Mouse (Mus musculus) spleen, embryonic (tissue): ENCODE results near the gene Cox6a2.

Experiments used
- CTCF ChIA-PET: fragments of 350-600 bp; sonication (Branson Sonifier 250); formaldehyde crosslinking; loops from one replicate; lab custom pipeline; 2022; lab: Charles Lee

Gene Cox6a2

DNA sequence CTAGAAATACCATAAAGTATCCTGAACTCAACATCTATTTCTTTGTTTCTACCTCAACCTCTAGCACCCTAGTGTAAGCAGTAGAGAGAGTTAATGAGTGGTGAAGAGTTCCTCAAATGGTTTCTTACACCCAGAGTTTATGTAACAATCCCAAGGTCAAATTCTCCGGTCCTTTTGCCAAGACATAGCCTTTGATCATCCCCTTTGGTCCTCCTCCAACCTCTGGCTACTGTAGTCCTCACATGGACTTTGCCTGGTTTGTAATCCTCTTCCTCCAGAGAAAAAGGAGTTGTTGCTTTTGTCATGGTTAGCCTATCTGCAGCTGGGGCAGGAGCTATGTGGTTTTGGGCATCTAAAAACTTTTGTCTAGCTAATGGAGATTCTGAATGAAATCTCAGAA is 29.3 kb upstream of the Cox6a2 start:
- CTCF ChIA-PET: interaction anchor here (0.5 kb wide), 1 partner anchor 330 kb away, joined by 4 read pairs; no protein-coding TSS in a partner anchor

DNA sequence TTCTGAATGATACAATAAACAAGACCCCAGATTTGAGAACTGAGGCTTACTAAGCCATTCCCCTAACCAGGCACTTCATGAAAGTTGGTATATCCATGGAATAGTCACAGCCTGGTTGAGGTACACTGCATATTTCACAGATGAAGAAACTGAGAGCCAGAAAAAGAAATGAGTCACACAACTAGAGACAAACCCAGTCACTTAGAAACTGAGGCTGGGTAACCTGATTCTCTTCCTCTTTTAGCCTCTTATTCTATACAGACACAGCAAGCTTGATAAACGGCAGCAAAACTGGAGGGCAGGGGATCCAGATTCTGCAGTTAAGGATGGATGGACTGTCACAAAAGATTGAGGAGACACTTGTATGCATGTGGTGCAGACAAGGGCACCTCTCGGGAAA is 28.6 kb upstream of the Cox6a2 start:
- CTCF ChIA-PET: no interaction called here

DNA sequence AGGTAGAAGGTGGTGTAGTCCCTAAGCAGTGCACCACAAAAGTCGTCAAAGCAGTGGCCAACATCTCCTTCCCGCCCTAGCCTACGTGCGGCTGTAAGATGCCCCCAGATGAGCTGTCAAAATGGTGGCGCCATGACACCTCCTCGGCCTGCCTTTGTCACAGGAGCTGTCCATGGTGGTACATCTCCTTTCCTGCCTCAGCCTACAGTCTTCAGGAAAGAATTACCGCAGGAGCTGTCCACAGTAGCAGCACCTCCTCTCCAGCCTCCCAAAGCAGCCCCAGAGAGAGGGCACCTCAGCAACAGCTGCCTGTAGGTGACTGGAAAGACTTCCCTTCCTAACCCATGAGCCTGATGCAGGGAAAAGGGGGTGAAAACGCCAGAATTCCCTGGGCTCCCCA is 25.6 kb upstream of the Cox6a2 start:
- CTCF ChIA-PET: no interaction called here

DNA sequence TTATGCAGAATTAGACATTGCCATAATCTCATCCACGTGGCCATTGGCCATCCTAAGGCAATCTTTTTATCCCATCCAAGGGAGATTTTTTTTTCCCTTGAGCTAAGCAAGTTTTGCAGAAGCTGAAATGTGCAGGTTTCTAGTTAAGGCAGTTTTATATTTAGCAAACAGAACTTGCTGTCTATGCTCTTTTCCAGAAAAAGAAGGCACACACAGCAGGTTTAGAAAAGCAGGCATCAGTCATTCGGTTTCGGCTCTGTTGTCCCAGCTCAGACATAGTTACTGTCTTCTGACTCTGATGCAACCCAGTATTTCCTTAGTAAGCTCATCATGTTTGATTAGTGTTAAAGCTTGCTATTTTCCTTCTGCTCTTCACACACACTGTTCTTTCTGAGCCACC is 14.7 kb upstream of the Cox6a2 start:
- CTCF ChIA-PET: interaction anchor here (0.6 kb wide), 1 partner anchor 1075 kb away, joined by 4 read pairs; no protein-coding TSS in a partner anchor

DNA sequence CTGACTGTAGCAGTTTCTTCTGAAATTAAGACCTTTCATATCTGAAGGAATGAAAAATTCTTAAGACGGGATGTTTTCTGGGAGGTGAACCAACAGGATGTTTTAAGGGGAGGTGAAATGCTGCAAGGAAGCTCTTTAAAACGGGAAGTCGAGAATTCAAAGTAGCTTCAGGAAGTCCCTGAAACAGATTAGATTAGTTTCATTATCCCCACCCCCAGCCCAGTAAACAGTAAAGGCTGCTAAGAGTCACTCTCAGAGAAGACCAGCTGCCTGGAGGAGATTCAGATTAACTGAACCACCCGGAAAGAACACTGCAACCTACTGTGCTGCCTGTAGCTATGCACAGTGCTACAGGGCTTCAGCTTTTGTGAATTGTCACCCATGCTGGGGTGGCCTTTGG is 13.8 kb upstream of the Cox6a2 start:
- CTCF ChIA-PET: no interaction called here

DNA sequence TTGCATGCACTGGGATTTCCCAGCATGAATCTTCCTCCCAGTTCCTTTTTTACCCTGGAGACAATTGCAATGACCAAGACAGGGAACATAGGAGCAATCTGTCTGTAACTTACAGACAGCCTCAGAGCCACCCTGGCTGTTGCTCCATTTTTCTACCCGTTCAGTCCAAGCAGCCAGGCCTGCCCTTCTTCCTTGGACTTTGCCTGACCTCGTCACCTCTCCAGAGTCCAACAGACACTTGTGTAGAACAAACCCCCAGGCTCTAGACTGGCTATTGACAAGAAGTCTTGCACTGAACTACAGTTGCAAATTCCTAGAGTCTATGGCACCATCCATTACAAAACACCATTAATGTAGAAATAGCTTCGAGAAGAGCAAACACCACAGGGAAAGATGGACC is 3.6 kb upstream of the Cox6a2 start:
- CTCF ChIA-PET: no interaction called here

DNA sequence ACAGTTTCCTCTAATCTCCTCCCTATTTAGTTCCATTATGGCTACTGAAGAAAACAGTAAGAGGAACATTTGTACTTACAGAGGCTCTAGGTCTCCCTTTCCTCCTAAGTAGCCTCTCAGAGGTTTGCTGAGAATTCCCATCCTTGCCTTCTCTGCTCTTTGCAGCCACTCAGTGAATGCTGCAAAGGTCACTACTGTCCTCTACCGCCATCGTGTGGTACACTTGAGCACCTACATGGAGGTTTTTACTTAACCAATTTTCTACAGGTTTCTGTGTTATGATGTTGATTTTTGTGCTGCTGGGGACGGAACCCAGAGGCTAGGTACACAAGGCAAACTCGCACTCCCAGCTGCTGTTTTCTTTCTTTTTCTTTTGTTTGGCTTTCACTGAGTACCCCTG is 2.0 kb upstream of the Cox6a2 start:
- CTCF ChIA-PET: interaction anchor here (0.7 kb wide), 1 partner anchor 73 kb away, joined by 4 read pairs; no protein-coding TSS in a partner anchor

DNA sequence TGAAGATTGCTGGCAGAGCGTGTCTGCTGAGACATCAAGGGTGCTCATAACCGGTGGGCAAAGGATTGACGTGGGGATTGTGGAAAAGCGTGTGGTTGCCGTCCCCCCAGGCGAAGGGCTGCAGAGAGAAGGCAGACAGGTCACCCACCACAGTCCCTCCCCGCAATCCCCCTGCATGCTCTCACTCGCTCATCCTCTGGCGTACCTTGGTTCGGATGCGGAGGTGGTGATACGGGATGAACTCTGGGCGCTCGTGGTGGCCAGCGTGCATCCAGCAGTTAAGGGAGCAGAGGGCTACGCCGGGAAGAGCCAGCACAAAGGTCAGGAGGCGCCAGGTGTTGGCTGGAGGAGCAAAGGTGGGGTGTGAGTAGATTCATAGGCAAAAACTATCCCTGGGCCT is 492 bp downstream of the Cox6a2 start:
- CTCF ChIA-PET: no interaction called here

DNA sequence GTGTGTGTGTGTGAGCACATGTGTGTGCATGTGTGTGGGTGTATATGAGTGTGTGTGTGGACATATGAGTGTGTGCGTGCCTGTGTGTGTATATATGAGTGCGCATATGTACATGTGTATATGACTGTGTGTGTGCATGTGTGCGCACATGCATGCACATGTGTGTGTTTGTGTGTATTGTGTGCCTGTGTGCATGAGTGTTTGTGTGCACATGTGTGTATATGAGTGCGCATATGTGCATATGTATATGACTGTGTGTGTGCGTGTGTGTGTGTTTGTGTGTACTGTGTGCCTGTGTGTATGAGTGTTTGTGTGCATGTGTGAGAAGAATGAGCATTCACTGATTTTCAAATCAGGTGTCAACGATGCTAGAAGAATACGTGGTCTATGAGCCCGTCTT is 2.0 kb downstream of the Cox6a2 start:
- CTCF ChIA-PET: interaction anchor here (0.5 kb wide), 1 partner anchor 132 kb away, joined by 4 read pairs; no protein-coding TSS in a partner anchor

DNA sequence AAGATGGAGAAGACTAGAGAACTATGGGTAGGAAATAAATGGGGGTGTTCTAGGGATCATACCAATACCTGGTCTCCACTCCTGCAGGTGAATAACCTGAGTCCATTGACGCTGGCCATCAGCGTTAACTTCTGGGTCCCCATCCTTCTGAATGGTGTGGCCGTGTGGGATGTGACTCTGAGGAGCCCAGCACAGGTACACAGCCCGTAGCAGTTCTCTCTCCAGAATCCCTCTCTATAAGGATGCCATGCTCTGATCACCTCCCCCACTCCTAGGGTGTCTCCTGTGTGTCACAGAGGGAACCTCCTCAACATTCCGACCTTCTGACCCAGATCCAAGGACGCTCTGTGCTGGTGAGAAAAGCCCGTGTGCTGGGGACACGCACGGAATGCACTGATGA is 3.1 kb downstream of the Cox6a2 start:
- CTCF ChIA-PET: no interaction called here

DNA sequence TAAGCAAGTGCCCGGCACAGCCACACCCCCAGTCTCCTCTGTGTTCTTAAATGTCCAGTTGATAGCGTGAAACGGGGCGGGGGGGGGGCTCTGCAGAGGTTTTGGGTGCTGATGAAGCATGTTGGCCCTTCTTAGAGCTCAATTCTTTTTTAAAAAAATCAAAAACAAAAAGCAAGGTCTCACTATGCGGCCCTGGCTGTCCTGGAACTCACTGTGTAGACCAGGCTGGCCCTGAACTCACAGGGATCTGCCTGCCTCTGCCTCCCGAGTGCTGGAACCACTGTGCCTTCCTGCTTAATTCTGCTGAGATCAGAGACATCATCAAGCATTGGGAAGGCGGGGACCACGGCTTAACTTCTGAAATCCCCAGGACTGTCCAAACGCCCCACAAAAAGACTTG is 4.6 kb downstream of the Cox6a2 start:
- CTCF ChIA-PET: interaction anchor here (0.5 to 0.6 kb wide), 2 partner anchors 20 to 464 kb away, joined by 4 to 8 read pairs; no protein-coding TSS in a partner anchor

DNA sequence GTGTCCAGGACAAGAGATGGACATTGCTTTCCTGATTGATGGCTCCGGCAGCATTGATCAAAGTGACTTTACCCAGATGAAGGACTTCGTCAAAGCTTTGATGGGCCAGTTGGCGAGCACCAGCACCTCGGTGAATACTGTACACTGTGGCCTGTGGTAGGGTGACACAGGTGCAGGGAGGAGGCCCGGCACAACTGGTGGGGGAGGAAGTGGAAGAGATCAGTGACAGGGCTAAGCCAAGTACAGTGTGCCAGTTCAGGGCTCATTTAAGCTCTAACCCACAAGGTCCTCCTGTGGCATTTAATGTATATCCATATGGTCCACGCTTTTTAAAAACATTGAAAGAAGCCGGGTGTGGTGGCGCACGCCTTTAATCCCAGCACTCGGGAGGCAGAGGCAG is 24.5 kb downstream of the Cox6a2 start:
- CTCF ChIA-PET: interaction anchor here (0.6 kb wide), 2 partner anchors 20 to 87 kb away, joined by 3 to 8 read pairs; no protein-coding TSS in a partner anchor

DNA sequence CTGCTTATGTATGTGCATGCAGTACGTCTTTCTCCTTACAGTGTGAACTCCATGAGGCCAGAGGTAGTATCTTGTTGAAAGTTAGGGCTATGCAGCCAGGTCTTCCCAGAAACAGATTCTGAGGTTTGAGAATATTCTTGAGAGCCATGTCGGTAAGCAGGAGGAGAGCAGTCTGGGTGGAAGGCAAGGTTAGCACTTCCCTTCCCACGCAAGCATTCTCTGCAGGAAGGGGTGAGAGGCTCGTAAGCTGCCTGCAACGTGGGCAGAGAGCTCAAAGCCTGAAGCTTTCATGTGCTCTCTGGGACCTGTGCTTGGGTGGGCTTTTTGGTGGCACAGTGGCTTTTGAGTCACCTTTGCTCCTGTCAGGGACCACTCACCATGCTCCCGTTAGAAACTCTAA is 25.6 kb downstream of the Cox6a2 start:
- CTCF ChIA-PET: no interaction called here

DNA sequence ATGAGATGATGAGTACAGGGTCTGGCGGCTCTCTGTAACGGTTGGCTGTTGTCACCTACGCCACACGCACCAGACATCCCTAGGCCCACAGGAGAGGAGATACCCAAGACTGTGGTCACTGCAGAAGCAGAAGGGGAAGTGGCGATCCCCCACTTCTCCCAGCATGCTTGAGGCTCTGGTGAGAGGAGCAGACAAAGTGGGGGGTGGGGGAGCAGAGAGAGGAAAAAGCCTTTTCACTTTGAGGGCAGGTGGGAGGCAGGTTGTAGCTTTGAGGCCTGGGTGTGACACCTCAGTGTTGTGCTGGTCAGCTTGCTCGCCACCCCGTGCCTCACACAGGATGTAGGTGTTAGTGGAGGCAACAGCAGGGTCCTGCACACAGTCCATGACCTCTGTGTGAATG is 26.1 kb downstream of the Cox6a2 start:
- CTCF ChIA-PET: no interaction called here

DNA sequence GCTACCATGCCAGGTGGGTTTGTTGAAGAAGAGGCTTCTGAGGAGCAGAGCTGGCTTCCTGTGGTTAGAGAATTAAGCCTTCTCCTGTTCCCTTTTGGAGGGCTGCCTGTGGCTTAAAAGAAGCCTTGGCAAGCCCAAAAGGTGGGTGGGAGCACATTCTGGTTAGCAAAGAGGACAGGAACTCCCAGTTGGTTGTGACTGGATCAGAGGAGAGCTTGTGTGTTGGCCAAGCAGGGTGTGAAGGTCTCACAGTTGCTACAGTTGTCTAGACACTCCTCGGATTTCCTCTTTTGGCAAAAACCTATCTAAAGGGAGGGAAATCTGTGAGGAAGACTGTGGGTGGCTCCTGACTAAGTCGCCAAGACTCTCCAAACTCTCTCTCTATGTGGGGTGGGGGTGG is 27.8 kb downstream of the Cox6a2 start:
- CTCF ChIA-PET: no interaction called here

DNA sequence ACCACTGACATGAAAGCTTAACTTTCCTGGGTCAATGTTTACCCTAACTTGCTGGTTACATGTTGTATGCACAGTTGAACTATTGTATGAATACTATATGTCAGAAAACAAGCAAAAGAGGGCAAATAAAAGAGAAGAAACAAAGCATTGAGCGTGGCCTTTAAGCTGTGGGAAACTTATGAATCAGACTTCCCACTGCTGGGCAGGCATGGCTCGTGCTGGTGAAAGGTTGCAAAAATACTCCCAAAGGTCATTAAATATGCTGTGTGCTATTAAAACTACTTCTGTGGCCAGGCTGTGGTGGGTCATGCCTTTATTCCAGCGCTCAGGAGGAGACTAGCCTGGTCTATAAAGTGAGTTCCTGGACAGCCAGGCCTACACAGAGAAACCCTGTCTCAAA is 36.2 kb downstream of the Cox6a2 start:
- CTCF ChIA-PET: no interaction called here

DNA sequence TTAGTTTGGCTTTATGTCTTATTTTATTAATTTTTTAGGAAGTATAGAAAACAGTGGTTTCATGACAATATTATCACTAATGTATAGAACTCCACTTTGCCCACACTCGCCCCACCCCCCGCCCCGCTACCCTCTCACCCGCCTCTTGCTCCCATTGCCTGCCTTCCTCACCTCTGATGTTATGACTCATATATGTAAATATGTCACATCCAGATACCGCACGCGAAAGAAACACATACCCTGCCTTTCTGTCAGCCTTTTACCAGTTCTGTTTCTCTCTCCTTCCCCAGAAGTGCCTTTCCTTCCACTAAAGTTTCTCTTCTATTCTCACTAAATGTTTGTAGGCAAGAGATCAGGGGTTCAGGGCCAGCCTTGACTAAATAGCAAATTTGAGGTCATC is 39.8 kb downstream of the Cox6a2 start:
- CTCF ChIA-PET: interaction anchor here (1.0 kb wide), 1 partner anchor 26 kb away, joined by 14 read pairs; no protein-coding TSS in a partner anchor

DNA sequence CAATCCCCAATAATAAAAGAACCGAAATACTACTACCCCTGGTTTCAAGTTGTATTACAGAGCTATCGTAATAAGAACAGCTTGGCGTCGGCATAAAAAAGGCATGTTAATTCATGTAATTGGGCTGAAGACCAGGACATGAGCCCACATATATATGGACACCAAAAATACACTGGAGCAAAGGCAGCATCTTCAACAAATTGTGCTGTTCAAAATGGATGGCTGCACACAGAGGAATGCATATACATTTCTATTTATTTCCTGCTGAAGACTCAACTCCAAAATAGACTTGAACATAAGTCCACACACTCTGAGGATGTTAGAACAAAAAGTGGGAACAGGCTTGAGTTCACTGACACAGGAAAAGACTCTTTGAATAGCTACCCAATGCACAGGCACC is 42.2 kb downstream of the Cox6a2 start:
- CTCF ChIA-PET: interaction anchor here (0.6 kb wide), 1 partner anchor 16 kb away, joined by 3 read pairs; no protein-coding TSS in a partner anchor

DNA sequence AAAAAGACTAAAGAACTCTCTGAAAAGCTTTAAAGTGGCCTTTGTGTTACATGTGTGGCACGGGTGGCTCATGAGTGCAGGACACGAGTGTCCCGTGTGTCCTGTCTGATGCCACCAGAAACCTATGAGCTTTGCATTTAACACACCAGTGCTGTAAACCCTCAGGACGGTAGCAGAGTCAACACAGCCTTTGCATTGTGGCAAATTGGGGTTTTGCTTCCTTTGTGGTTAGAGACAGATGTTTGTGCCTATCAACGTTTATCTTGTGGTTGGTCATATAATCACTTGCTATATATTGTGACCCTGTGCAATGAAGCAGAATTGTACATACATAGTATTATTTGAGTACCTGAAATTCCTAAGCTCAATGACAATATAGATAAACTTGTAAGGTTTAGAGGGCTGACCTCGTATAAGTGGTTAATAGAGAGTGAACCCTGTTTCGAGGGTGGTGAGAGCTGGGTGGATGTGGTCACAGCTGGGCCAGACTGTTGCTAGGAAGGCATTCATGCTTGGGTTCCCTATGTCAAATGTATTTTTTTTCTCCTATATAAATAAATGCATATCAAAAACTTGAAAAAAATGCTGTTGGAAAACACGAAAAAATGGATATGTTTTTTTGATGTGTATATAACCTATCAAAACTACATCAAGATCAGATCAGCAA is 47.4 kb downstream of the Cox6a2 start:
- CTCF ChIA-PET: interaction anchor here (0.8 kb wide), 1 partner anchor 438 kb away, joined by 3 read pairs; no protein-coding TSS in a partner anchor
